Mouse (Mus musculus) testis, postnatal 14 days (tissue): ENCODE results near the gene Lyzl6.
"Not testable (repeated sequence)": the region's sequence is repeated elsewhere in the genome, so short reads cannot be mapped to it uniquely, and the experiment has no call there.

Experiments
- DNase-seq: peaks from one replicate; pipeline ENCODE4 v3.0.0; 2021; ENCODE audit warnings: low spot score

The Lyzl6 gene

DNA sequence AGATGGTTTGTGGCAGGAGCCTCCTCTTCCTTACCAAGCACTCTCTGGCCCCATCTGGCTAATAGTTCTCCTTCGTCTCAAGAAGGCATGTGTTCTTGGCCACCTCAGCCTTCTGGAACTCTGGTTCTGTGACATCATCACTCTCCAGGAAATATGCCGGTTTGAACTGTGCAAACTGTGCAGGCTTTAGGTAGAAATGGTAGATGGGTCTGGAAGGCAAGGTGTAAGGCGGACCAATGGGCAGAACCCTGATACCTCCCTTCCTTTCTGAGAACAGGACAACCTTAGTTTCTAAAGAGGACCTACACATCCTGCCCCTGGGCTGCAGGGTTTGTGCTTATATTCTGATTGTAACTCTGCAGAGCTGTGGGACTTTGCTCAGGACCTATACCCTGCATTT, at the start of gene Lyzl6:
Gene Lyzl6 (minus strand): TSS at position 101 of the 400 bp plus-strand sequence.
- no peak for DNase-seq

DNA sequence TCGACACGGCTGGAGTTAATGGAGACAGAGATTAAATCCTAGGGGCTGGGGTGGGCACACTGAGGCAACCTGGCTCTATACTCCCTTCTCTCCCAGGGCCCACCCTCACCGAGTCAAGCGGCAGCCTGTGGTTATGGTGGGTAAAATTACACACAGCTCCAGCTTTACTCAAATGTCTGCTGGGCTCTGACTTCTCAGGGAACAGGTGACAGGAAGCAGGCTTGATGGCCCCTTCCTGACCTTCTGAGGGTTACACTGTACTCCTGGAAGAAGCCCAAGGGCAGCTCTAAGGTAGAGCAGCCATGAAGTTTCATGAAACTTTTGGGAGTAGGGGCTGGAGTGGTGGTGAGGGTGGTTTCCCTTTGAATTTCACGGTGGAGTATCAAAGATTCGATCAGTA, 48.0 kb upstream of the Lyzl6 start:
- no peak for DNase-seq

- DNase-seq: no peak
These were observed 46.6 kb upstream of the Lyzl6 start for GRCm38 (mm10) chr11:103685261-103685736.

GRCm38 (mm10) chr11:103683667-103684334, 45.1 kb upstream of the Lyzl6 start:
- no peak for DNase-seq

GRCm38 (mm10) chr11:103677042-103677441, 38.4 kb upstream of the Lyzl6 start:
- not testable (repeated sequence) for DNase-seq

- peak; percentile 31 for DNase-seq
These were observed 36.9 kb upstream of the Lyzl6 start for GRCm38 (mm10) chr11:103675556-103675955.

DNA sequence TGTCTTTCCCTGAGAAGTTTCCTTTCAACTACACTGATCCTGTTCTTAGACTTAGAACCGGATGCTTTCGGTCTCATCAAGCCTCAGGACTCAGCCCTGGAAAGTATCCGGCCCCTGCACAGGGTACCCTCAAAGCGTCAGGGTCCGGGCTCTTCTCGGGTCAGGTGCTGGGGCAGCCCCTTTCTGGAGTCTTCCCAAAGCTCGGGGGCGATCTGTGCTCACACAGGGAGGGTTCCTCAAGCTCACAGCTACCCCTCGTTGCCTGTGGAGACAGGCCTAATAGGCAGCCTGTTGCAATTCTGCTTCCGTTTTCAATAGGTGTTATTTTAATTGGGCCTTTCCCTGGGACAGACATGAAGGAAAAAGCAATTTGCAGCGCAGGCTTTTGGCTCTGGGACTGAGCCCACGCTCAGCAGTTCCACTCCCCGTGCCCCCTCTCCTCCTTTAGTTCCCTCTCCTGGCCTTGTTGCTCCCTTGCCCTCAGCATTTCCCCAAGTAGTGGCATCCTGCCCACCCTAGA, 28.3 kb upstream of the Lyzl6 start:
- DNase-seq: no peak

DNA sequence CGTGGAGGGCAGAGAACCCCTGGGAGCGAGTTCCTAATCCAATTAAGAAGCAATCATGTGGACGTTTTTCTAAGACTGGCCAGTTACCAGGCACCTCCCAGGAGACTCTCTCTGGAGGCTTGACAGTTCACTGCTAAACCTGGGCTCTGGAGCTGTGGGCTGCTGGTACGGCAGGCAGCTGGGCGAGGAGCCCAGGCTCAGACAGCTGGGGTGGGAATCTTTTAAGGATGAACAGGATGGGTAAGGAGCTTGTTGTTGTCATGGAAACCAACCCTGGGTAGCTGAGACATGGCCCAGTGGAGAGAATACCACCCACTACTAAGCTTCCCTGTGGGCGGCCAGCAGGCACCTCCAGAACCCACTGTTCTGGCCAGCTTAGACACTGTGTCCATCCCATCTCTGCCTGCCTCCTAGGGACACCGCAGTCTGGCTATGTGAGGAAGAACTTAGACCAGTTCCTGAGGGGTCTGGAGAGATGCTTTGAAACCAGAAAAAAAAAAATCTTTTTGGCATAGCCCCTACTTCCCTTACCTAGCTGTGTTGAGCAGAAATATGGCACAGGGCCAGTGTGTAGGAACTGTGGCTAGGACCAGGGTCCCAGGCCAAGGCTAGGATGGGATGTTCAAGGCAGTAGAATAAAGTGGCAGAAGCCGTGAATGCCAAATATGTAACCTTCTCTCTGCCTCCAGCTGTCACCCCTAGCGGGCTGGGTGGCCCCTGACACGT, 27.7 kb upstream of the Lyzl6 start:
- no peak for DNase-seq

DNA sequence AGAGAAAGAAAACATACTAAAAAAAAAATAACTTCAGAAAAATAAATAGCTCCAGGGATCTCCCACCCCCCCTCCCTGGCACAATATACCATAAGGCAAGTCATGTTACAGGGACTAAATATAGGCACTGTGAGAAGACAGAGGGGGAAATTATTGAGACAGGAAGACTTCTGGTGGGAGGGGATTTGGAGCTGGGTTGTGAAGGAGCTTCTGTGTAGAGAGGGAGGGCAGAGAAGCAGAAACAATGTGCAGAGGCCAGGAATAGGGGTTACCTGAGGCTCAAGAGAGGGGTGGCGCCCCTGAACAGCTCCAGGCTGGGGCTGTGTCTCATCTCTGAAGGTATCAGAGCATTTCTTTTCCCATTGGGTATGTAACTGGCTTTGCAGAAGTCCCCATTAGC, 27.0 kb upstream of the Lyzl6 start:
- DNase-seq: no peak

DNA sequence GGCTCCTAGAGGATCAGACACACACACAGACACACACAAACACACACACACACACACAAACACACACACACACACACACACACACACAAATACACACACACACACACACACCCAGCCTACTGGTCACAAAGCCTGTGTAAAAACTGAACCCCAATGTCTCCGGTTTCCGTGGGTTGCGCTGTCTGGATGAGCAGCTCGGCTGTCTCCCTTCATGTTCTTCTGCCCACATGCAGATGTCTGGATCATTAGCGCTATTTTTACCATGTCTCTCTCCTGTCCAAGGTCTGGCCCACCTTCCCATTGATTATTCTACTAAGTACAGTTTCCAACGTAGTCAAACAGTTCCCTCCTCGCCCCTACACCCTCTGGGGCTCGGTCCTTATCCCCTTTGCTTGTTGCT, 24.4 kb upstream of the Lyzl6 start:
- no peak for DNase-seq

GRCm38 (mm10) chr11:103662546-103662945, 23.9 kb upstream of the Lyzl6 start:
- DNase-seq: no peak

- DNase-seq: no peak
These were observed 23.2 kb upstream of the Lyzl6 start for GRCm38 (mm10) chr11:103661863-103662262.

DNA sequence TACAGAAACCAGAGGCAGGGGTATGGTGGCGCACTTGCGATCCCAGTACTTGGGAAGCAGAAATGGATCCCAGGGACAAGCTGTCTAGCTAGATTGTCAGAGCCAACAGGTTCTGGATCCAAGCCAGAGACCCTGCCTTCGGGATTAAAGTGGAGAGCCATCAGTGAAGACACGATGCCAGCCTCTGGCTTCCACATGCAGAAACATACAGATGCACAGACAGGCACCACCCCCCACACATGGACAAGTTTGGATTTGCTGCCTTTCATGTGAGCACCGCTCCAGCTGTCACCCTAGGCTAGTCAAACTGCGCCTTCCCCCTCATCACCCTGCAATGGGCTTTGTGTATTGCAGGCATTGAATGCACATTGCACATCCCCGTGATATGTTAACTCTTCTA, 19.5 kb upstream of the Lyzl6 start:
- DNase-seq: no peak

- DNase-seq: peak; percentile 26
These were observed 17.8 kb upstream of the Lyzl6 start for GRCm38 (mm10) chr11:103656520-103656919.

- DNase-seq: no peak
These were observed 14.8 kb upstream of the Lyzl6 start for GRCm38 (mm10) chr11:103653359-103653965.

GRCm38 (mm10) chr11:103651426-103651825, 12.7 kb upstream of the Lyzl6 start:
- DNase-seq: no peak

GRCm38 (mm10) chr11:103649983-103650493, 11.3 kb upstream of the Lyzl6 start:
- no peak for DNase-seq

- DNase-seq: peak; percentile 39
These were observed 10.8 kb upstream of the Lyzl6 start, which contains the start of gene Rprml for GRCm38 (mm10) chr11:103649301-103649982. TSS of gene Rprml (plus strand) at chr11:103649570.

- peak; percentile 22 for DNase-seq
These were observed 10.0 kb upstream of the Lyzl6 start for GRCm38 (mm10) chr11:103648656-103649055.

GRCm38 (mm10) chr11:103647921-103648620, 9.4 kb upstream of the Lyzl6 start:
- DNase-seq: peak; percentile 37

GRCm38 (mm10) chr11:103646301-103646700, 7.6 kb upstream of the Lyzl6 start:
- no peak for DNase-seq
